Mouse (Mus musculus) ovary, adult 10 weeks (tissue): ENCODE results near the gene Gmppa. TPM values are rescaled to one million over a fixed set of nuclear protein-coding genes. Genes with fewer than 3 reads are reported as not detected.

Source experiments
- polyA plus RNA-seq: library from polyadenylated mRNA; stranded (reverse); fragments of 350-450 nt; fragmentation: Illumina TruSeq; extraction: RNeasy Lipid Tissue Mini Kit (QIAGEN cat#74804); gene quantifications from one replicate; pipeline ENCODE4 v1.2.3, GENCODE M21; 2014

Gmppa gene
- polyA plus RNA-seq: 5.9 TPM

DNA sequence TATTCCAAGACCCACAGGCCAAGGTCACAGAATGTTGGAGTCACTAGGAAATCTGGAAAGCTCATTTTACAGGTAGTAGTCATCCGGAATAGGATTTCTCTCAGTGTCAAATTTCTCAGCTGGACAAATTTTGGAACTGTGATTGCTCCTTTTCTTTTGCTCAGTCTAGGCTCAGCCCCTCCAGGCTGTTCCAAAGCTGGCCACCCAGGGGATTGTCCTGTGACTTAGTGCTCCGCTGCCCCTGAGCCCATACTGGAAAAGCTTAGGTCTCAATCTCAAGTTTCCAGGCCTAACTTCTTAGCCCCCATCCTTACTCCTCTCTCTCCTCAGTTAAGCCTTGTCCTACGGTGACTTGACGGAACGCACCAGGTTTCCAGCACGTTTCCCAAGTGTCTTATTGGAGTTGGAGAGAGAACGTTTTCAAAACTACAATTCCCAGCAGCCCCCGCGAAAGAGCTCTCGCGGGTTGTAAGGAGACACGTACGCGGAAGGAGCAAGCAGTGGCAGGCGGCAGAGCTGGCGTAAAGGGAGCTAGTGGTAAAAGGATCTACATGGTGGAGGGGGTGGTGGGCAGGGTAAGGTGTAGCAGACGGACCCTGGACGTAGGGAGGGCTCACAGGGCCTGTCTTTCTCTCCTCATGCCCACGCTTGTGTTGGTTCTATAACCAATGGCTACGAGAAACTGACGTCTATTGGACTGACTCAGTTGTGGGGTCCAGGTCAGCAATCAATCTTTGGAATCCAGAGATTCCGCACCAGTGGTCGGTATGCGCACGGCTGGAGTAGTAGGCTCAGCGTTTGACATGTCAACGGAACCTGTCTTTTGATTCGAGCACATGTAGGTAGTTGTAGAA, at the start of gene Gmppa:
Gene Gmppa (plus strand): TSS at position 456 of the 854 bp plus-strand sequence.

DNA sequence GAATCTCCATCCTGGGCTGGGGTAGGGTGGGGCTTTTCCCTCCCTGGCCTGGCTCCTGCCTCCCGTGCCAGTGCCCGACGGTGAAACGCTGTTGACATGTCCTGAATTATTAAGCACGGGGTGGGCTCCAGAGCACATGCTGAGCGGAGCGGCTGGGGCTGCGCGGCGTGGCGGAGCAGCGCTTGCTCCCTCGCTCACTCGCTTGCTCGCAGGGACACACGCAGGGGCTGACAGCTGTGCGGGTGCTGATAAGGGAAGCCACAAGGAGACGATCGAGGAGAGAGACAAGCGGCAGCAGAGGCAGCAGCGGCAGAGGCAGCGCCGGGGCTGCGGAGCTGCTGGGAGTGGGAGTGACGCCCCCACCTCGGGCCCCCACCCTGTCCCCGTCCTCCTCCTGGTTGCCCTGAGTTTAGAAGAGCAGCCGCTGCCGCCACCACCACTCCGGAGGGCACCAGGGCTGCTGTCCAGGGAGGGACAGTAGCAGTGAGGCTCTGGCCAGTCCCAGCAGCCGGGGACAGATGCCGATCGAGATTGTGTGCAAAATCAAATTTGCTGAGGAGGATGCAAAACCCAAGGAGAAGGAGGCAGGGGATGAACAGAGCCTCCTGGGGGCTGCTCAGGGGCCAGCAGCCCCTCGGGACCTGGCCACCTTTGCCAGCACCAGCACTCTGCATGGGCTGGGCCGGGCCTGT, 14.7 kb downstream of the Gmppa start, which contains the start of gene Asic4:
Gene Asic4 (plus strand): TSS at position 123 of the 692 bp plus-strand sequence.

DNA sequence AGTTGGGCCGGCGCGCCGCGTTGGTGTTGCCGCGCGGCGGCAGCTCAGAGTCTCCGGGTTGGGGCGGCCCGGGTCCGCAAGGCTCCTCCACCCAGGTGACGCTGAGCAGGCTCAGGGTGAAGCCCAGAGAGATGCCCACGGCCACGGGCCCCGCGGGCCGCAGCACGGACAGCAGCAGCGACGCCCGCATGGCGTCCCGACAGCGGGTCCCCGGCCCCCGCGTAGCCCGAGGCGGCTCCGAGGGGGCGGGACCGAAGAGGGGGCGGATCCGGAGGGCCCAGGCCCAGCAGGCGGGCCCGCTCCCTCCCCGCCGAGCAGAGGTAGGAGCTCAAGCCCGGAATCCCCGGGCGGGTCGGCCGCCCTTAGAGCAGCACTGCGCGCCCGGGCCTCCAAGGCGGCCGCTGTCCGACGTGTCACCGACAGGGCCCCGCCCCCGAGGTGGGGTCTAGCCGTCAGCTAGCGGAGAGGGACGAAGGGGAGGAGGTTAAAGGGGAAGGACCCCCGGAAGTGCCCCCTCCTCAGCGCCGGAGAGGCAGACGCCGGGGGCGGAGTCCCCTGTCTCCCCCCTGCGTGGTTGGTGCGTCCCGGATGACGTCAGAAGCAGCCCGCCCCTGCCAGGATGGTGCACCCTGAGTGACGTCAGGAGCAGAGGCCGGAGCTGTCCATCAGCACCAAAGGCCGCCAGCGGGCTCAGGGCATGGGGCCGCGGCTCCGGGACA, 43.3 kb downstream of the Gmppa start, which contains the start of the genes Chpf and Tmem198:
Gene Chpf (minus strand): TSS at position 392 of the 719 bp plus-strand sequence.
Gene Tmem198 (plus strand): TSS at position 617 of the 719 bp plus-strand sequence.

Other genes with a start within 250 kb of the Gmppa start
- gene Ankzf1, start 243.8 kb upstream of the Gmppa start, polyA plus RNA-seq: 8.6 TPM
- gene Atg9a, start 243.7 kb upstream of the Gmppa start, polyA plus RNA-seq: 5.4 TPM
- 14.5 TPM for gene Glb1l, start 225.1 kb upstream of the Gmppa start, polyA plus RNA-seq
- 8.5 TPM for gene Stk16, start 225.1 kb upstream of the Gmppa start, polyA plus RNA-seq
- 0.74 TPM for gene Tuba4a, start 216.1 kb upstream of the Gmppa start, polyA plus RNA-seq
- not detected for gene A630095N17Rik, start 203.8 kb upstream of the Gmppa start, polyA plus RNA-seq
- gene Dnajb2, start 199.5 kb upstream of the Gmppa start, polyA plus RNA-seq: 17.7 TPM
- gene Ptprn, start 171.4 kb upstream of the Gmppa start, polyA plus RNA-seq: not detected
- gene Resp18, start 157.5 kb upstream of the Gmppa start, polyA plus RNA-seq: not detected
- gene Dnpep, start 117.9 kb upstream of the Gmppa start, polyA plus RNA-seq: 3.9 TPM
- gene Des, start 75.6 kb upstream of the Gmppa start, polyA plus RNA-seq: 2.7 TPM
- gene Speg, start 60.6 kb upstream of the Gmppa start, polyA plus RNA-seq: 3.6 TPM
- not detected for gene Asic4, start 14.5 kb downstream of the Gmppa start, polyA plus RNA-seq
- 0.77 TPM for gene Chpf, start 43.4 kb downstream of the Gmppa start, polyA plus RNA-seq
- not detected for gene Tmem198, start 43.6 kb downstream of the Gmppa start, polyA plus RNA-seq
- gene Obsl1, start 70.5 kb downstream of the Gmppa start, polyA plus RNA-seq: 5.4 TPM
- gene Inha, start 71.1 kb downstream of the Gmppa start, polyA plus RNA-seq: 170 TPM
- 2.5 TPM for gene Stk11ip, start 85.6 kb downstream of the Gmppa start, polyA plus RNA-seq
- gene Slc4a3, start 110.3 kb downstream of the Gmppa start, polyA plus RNA-seq: 0.31 TPM